Mouse (Mus musculus): Measurements from ENCODE around the gene Adgra1. TPM values are rescaled to one million over a fixed set of nuclear protein-coding genes. Genes with fewer than 3 reads are reported as not detected.

Gene Adgra1
- total RNA-seq, 1 experiment: 0.45 TPM

- Histone ChIP-seq H3K4me3 (ENCODE audit: insufficient read depth in 1 of 2, low read depth in 1 of 2, low read length in 2 of 2, poor library complexity in 1 of 2, severe bottlenecking in 1 of 2) (no peak overlapping the region), H3K36me3 (ENCODE audit: control insufficient read depth, insufficient read depth, low read length, poor library complexity, severe bottlenecking) (no peaks in the 10 kb centered on the region), H3K9me3 (ENCODE audit: control insufficient read depth, insufficient read depth, low read depth, low read length) (no peaks in the 10 kb centered on the region), H3K9ac (ENCODE audit: insufficient read depth, low read depth, low read length, poor library complexity, severe bottlenecking) (no peak overlapping the region), H3K4me1 (ENCODE audit: control insufficient read depth in 2 of 2, insufficient read depth in 2 of 2, low read length in 2 of 2, poor library complexity in 1 of 2) (no peaks in the 10 kb centered on the region), H3K27ac (ENCODE audit: insufficient read depth, low read depth, low read length, poor library complexity, severe bottlenecking) (no peak overlapping the region)
- in situ Hi-C loops (cut with MboI; ENCODE audit: low sequenced_read_pairs in 2 of 2, unreplicated experiment in 2 of 2): no loop called here
- TF ChIP-seq CHD2 (IDR thresholded peaks at IDR 0.05; ENCODE audit: low read depth, low read length) (no peak), ZC3H11A (IDR thresholded peaks at IDR 0.05; ENCODE audit: borderline replicate concordance, low read depth, low read length) (no peak), ZNF384 (IDR thresholded peaks at IDR 0.05; ENCODE audit: low read depth, low read length) (no peak), MAFK (IDR thresholded peaks at IDR 0.05; ENCODE audit: insufficient read depth, low read depth, low read length) (no peak), HCFC1 (IDR thresholded peaks at IDR 0.05; ENCODE audit: borderline replicate concordance, insufficient read depth, low read length) (no peak)
- DNase-seq (ENCODE audit: low read depth, low spot score): no peak
Measured at GRCm38 (mm10) chr7:139795004-139795605, 38.9 kb upstream of the Adgra1 start.

DNA sequence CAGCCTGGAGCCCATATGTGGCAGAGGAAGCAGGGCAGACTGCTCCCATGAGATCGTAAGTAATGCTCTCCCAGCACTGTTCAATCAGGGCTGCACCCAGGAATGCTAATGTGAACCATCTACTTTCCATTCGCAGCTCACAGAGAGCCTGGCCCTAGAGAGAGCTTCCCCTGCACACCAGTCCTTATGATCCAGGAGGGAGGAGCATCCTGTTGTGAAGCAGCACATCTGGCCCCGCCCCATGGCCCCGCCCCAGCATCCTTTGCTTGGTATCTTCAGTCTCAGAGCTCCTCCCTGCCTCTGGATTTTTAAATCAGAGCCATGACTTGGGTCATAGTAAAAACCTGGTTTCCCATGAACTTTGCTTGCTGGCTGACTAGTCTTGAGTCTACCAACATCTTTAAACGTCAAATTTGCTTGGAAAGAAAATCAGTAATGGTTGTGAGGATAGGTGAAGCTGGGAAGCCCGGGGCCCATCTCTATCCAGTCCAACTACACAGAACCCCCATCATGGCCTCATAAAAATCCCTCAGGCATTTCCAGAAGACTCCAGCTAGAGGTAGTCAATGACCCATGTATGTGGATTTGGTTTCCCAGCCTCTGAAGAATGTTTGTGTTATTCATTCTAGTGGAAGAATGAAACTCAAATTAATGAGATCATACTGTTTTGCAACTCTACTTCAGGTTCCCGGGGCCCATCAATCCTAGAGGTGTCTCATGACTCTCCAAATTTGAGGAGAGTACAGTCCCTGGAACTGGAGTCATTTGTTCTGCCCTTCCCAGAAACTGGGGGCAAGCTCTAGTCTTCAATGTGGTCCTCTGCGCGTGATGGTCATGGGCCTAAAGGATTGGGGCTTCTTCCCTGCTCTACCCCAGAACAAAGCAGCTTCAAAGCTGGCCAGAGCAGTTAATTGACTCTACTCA lies 36.5 kb upstream of the Adgra1 start:
- no peak overlapping the region for H3K4me3 ChIP-seq (ENCODE audit: insufficient read depth in 1 of 2, low read depth in 1 of 2, low read length in 2 of 2, poor library complexity in 1 of 2, severe bottlenecking in 1 of 2)

DNA sequence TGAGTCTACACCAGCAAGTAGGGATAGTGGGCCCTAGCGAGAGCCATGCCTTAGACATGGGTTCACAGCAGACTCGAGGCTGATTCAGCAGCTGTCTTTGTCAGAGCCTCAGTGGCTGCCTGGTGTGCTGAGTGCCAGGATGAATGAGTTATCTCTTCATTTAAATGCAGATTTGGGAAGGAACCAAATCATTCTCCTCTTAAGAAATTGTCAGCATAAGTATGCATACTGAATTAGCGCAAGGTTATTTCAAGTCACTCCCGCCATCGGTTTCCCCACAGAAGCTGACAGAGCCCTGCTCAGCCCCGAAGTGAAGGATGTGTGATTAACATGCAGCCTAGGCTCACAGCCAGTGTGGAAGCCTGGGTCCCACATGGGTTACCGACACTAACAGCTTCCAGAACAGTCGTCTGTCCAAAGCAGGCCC lies 27.8 kb upstream of the Adgra1 start:
- Histone ChIP-seq H3K4me3 (ENCODE audit: insufficient read depth in 1 of 2, low read depth in 1 of 2, low read length in 2 of 2, poor library complexity in 1 of 2, severe bottlenecking in 1 of 2) (no peak overlapping the region), H3K4me1 (ENCODE audit: control insufficient read depth in 2 of 2, insufficient read depth in 2 of 2, low read length in 2 of 2, poor library complexity in 1 of 2) (no peaks in the 10 kb centered on the region; a peak in 1 of 4 replicates), H3K27ac (ENCODE audit: insufficient read depth, low read depth, low read length, poor library complexity, severe bottlenecking) (no peak overlapping the region), H3K9me3 (ENCODE audit: control insufficient read depth, insufficient read depth, low read depth, low read length) (no peaks in the 10 kb centered on the region), H3K9ac (ENCODE audit: insufficient read depth, low read depth, low read length, poor library complexity, severe bottlenecking) (no peak overlapping the region), H3K36me3 (ENCODE audit: control insufficient read depth, insufficient read depth, low read length, poor library complexity, severe bottlenecking) (no peaks in the 10 kb centered on the region)
- in situ Hi-C loops (cut with MboI; ENCODE audit: low sequenced_read_pairs in 2 of 2, unreplicated experiment in 2 of 2): no loop called here
- no peak for TF ChIP-seq ZNF384 (IDR thresholded peaks at IDR 0.05; ENCODE audit: low read depth, low read length)
- no peak for TF ChIP-seq HCFC1 (IDR thresholded peaks at IDR 0.05; ENCODE audit: borderline replicate concordance, insufficient read depth, low read length)
- TF ChIP-seq ZC3H11A (IDR thresholded peaks at IDR 0.05; ENCODE audit: borderline replicate concordance, low read depth, low read length): no peak
- no peak for TF ChIP-seq CHD2 (IDR thresholded peaks at IDR 0.05; ENCODE audit: low read depth, low read length)
- no peak for TF ChIP-seq MAFK (IDR thresholded peaks at IDR 0.05; ENCODE audit: insufficient read depth, low read depth, low read length)
- no peak for DNase-seq (ENCODE audit: low read depth, low spot score)

More for the DNA sequence above, 36.5 kb upstream of the Adgra1 start:
- TF ChIP-seq ZNF384 (IDR thresholded peaks at IDR 0.05; ENCODE audit: low read depth, low read length): no peak
- no peak for TF ChIP-seq ZC3H11A (IDR thresholded peaks at IDR 0.05; ENCODE audit: borderline replicate concordance, low read depth, low read length)
- no peak for TF ChIP-seq CHD2 (IDR thresholded peaks at IDR 0.05; ENCODE audit: low read depth, low read length)
- no peak for TF ChIP-seq MAFK (IDR thresholded peaks at IDR 0.05; ENCODE audit: insufficient read depth, low read depth, low read length)
- no peak for TF ChIP-seq HCFC1 (IDR thresholded peaks at IDR 0.05; ENCODE audit: borderline replicate concordance, insufficient read depth, low read length)
- Histone ChIP-seq H3K9ac (ENCODE audit: insufficient read depth, low read depth, low read length, poor library complexity, severe bottlenecking) (no peak overlapping the region), H3K9me3 (ENCODE audit: control insufficient read depth, insufficient read depth, low read depth, low read length) (no peaks in the 10 kb centered on the region), H3K27ac (ENCODE audit: insufficient read depth, low read depth, low read length, poor library complexity, severe bottlenecking) (no peak overlapping the region), H3K4me1 (ENCODE audit: control insufficient read depth in 2 of 2, insufficient read depth in 2 of 2, low read length in 2 of 2, poor library complexity in 1 of 2) (no peaks in the 10 kb centered on the region), H3K36me3 (ENCODE audit: control insufficient read depth, insufficient read depth, low read length, poor library complexity, severe bottlenecking) (no peaks in the 10 kb centered on the region)
- in situ Hi-C loops (cut with MboI; ENCODE audit: low sequenced_read_pairs in 2 of 2, unreplicated experiment in 2 of 2): no loop called here
- DNase-seq (ENCODE audit: low read depth, low spot score): peak; percentile 25

- H3K27ac ChIP-seq (ENCODE audit: insufficient read depth, low read depth, low read length, poor library complexity, severe bottlenecking): no peak overlapping the region
Measured at GRCm38 (mm10) chr7:139810036-139810435, 23.9 kb upstream of the Adgra1 start.

More at GRCm38 (mm10) chr7:139810036-139810435, 23.9 kb upstream of the Adgra1 start:
- Histone ChIP-seq H3K4me1 (ENCODE audit: control insufficient read depth in 2 of 2, insufficient read depth in 2 of 2, low read length in 2 of 2, poor library complexity in 1 of 2) (no peaks in the 10 kb centered on the region; a peak in 1 of 4 replicates), H3K36me3 (ENCODE audit: control insufficient read depth, insufficient read depth, low read length, poor library complexity, severe bottlenecking) (no peaks in the 10 kb centered on the region), H3K4me3 (ENCODE audit: insufficient read depth in 1 of 2, low read depth in 1 of 2, low read length in 2 of 2, poor library complexity in 1 of 2, severe bottlenecking in 1 of 2) (no peak overlapping the region), H3K9ac (ENCODE audit: insufficient read depth, low read depth, low read length, poor library complexity, severe bottlenecking) (no peak overlapping the region), H3K9me3 (ENCODE audit: control insufficient read depth, insufficient read depth, low read depth, low read length) (no peaks in the 10 kb centered on the region)
- TF ChIP-seq ZNF384 (IDR thresholded peaks at IDR 0.05; ENCODE audit: low read depth, low read length) (no peak), CHD2 (IDR thresholded peaks at IDR 0.05; ENCODE audit: low read depth, low read length) (no peak), ZC3H11A (IDR thresholded peaks at IDR 0.05; ENCODE audit: borderline replicate concordance, low read depth, low read length) (no peak), MAFK (IDR thresholded peaks at IDR 0.05; ENCODE audit: insufficient read depth, low read depth, low read length) (no peak), HCFC1 (IDR thresholded peaks at IDR 0.05; ENCODE audit: borderline replicate concordance, insufficient read depth, low read length) (no peak)
- DNase-seq (ENCODE audit: low read depth, low spot score): no peak
- in situ Hi-C loops (cut with MboI; ENCODE audit: low sequenced_read_pairs in 2 of 2, unreplicated experiment in 2 of 2): no loop called here

Measured in ES-E14 (cell line).